Mouse (Mus musculus) heart, embryonic 12.5 days (tissue): ENCODE results near the gene Rps5. TPM values are rescaled to one million over a fixed set of nuclear protein-coding genes. Genes with fewer than 3 reads are reported as not detected.
"Not testable (repeated sequence)": the region's sequence is repeated elsewhere in the genome, so short reads cannot be mapped to it uniquely, and the experiment has no call there.

Source experiments
- ATAC-seq: fragments of 200-750 bp; cut with Nextera tagmentation; 2 replicates; pipeline ENCODE4 v1.8.0; 2017; ENCODE audit warnings: moderate TSS enrichment, moderate library complexity; ENCODE audit not compliant: insufficient number of reproducible peaks, low FRiP score
- H3K27ac ChIP-seq: fragments of 300-500 bp; sonication (generic); 2 replicates; pipeline ENCODE4 v1.5.1; 2016; ENCODE audit warnings: mild to moderate bottlenecking, moderate library complexity; ENCODE audit not compliant: poor library complexity, severe bottlenecking
- H3K27me3 ChIP-seq: fragments of 300-500 bp; sonication (generic); replicated peaks from 2 replicates; pipeline ENCODE4 v1.6.1; 2016; ENCODE audit warnings: mild to moderate bottlenecking, moderate library complexity
- H3K36me3 ChIP-seq: fragments of 300-500 bp; sonication (generic); 2 replicates; pipeline ENCODE4 v1.6.1; 2016; ENCODE audit warnings: mild to moderate bottlenecking, moderate library complexity
- H3K4me1 ChIP-seq: fragments of 300-500 bp; sonication (generic); replicated peaks from 2 replicates; pipeline ENCODE4 v1.6.1; 2016; ENCODE audit warnings: mild to moderate bottlenecking
- H3K4me2 ChIP-seq: fragments of 300-500 bp; sonication (generic); 2 replicates; pipeline ENCODE4 v1.6.1; 2016; ENCODE audit warnings: mild to moderate bottlenecking, moderate library complexity
- H3K4me3 ChIP-seq: fragments of 300-500 bp; sonication (generic); 2 replicates; pipeline ENCODE4 v1.5.1; 2016; ENCODE audit warnings: mild to moderate bottlenecking
- H3K9ac ChIP-seq: fragments of 300-500 bp; sonication (generic); 2 replicates; pipeline ENCODE4 v1.6.1; 2016; ENCODE audit warnings: mild to moderate bottlenecking, moderate library complexity
- H3K9me3 ChIP-seq: fragments of 300-500 bp; sonication (generic); replicated peaks from 2 replicates; pipeline ENCODE4 v1.6.1; 2016; ENCODE audit warnings: mild to moderate bottlenecking, moderate library complexity
- WGBS: fragments of 180-500 bp; shearing (Covaris S2); methylation state at CpG from one replicate; pipeline ENCODE4 v1.1.7; 2016; 5-methylcytosine and 5-hydroxymethylcytosine counted together
- polyA plus RNA-seq: library from polyadenylated mRNA; unstranded; fragments of >200 nt; fragmentation: Nextera tagmentation; extraction: Ambion mirVana; gene quantifications from 2 replicates; pipeline ENCODE4 v1.2.1, GENCODE M21; 2016

Rps5 gene
- 456 and 474 TPM in 2 replicates for polyA plus RNA-seq

DNA sequence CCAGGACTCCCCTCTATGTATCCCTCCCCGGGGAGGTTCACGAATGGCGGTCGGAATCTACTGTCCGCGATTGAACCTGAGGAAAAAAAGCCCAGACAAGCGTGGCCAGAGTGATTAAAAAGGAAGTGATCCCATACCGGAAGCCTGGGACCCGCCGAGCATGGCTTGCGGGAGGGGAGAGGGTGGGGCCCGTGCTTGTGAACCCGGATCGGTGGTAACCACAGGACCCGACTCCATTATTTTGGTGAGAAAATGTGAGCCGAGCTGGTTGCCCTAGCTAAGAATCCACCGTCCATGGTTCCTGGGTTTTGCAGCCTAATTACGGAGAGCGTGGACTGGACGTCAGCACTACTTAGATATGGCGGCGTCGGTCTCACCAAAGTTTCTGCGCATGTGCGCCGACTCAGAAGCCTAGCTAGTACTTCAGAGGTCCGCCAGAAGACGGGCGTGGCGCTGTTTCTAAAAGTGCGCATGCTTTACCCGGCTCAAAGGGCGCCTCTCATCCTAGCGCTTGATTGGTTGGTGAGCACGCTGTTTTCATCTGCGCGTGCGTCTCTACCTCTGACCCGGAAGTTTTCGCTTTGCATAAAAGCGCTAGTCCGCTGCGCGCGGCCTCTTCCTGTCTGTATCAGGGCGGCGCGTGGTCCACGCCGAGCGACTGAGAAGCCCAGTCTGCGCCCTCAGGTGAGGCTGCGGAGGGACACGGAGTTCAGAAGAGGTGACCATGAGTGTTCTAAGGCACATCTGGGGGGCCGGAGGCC is at the start of gene Rps5:
Rps5 (plus strand) TSS at position 586 of the 761 bp plus-strand sequence.
- H3K27me3 ChIP-seq, result 0 out of 2 replicates have a peak, but pooled peaks cover 2% of the 10 kb centered on the region
- H3K4me3 ChIP-seq, result peak within 1 kb of the TSS; percentile 79
- WGBS, result under 1% methylated on average over 55 of the region's 55 CpGs

DNA sequence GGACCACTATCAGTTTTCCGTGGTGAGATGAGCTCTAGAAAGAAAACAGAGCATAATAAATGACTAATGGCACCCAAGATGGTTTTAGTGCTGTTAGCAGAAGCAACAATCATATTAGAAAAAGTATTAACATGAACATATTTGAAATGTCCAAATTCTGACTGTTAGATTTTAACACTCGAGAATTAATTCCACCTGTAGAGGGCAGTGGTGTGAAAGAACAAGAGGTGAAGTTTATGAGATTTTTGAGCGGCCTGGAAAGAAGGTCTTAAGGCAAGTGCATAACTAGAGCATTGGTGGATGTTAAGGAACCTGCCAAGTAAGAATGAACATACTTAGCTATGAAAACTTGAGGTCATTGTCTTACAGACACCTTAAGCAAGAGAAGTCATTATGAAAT is 47.8 kb upstream of the Rps5 start:
- no peaks in the 10 kb centered on the region for H3K27me3 ChIP-seq
- H3K4me1 ChIP-seq, result no peaks in the 10 kb centered on the region
- ATAC-seq, result no peak
- 23% methylated on average over 3 of the region's 3 CpGs for WGBS
- no peaks in the 10 kb centered on the region for H3K36me3 ChIP-seq
- H3K9me3 ChIP-seq, result peaks cover 4% of the 10 kb centered on the region; the same call in 1 of the 2 replicates
- no peak overlapping the region for H3K27ac ChIP-seq
- no peak overlapping the region for H3K9ac ChIP-seq
- H3K4me2 ChIP-seq, result no peak overlapping the region
- no peak overlapping the region for H3K4me3 ChIP-seq

More for the DNA sequence above, at the start of gene Rps5:
- H3K4me2 ChIP-seq, result peak within 1 kb of the TSS; percentile 96
- peak within 1 kb of the TSS; percentile 87 for H3K9ac ChIP-seq
- H3K36me3 ChIP-seq, result peaks cover 38% of the 10 kb centered on the region
- peak; percentile 99 for ATAC-seq
- no peaks in the 10 kb centered on the region for H3K9me3 ChIP-seq
- peak within 1 kb of the TSS; percentile 96 for H3K27ac ChIP-seq
- peaks cover 14% of the 10 kb centered on the region for H3K4me1 ChIP-seq

DNA sequence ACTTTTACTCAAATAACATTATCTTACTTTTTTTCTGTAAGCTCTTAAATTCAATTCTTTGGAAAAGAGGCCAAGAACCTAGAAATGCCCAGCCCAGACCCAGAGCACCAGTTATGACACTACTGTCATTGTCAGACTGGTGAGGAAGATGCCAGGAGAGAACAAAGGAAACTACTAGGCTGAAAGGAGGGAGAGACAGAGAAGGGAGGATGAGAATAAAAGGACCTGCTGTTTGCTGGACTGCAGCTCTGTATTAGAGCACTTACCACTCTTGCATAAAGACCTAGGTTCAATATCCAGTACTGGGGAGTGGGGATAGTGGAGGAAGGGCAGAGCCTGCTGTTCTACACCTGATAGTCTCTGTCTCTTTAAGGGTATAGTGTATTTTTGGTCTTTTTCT is 42.1 kb upstream of the Rps5 start:
- no peak for ATAC-seq
- Histone ChIP-seq H3K27me3 (no peaks in the 10 kb centered on the region), H3K9me3 (no peaks in the 10 kb centered on the region)

DNA sequence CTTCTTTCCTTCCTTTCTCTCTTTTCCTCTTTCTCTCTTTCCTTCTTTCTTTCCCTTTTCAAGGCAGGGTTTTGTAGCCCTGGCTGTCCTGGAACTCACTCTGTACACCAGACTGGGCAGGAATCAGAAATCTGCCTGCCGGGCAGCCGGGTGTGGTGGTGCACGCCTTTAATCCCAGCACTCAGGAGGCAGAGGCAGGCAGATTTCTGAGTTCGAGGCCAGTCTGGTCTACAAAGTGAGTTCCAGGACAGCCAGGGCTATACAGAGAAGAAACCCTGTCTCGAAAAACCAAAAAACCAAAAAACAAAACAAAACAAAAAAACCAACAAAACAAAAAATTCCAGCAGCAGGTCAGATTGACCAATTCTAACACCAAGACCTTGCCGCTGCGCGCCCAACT is 41.6 kb upstream of the Rps5 start:
- H3K9ac ChIP-seq, result not testable (repeated sequence)

More for the DNA sequence above, 42.1 kb upstream of the Rps5 start:
- Histone ChIP-seq H3K4me3 (no peak overlapping the region), H3K27ac (no peak overlapping the region), H3K9ac (no peak overlapping the region), H3K4me2 (no peak overlapping the region), H3K4me1 (peaks cover 7% of the 10 kb centered on the region), H3K36me3 (peaks cover 10% of the 10 kb centered on the region)

DNA sequence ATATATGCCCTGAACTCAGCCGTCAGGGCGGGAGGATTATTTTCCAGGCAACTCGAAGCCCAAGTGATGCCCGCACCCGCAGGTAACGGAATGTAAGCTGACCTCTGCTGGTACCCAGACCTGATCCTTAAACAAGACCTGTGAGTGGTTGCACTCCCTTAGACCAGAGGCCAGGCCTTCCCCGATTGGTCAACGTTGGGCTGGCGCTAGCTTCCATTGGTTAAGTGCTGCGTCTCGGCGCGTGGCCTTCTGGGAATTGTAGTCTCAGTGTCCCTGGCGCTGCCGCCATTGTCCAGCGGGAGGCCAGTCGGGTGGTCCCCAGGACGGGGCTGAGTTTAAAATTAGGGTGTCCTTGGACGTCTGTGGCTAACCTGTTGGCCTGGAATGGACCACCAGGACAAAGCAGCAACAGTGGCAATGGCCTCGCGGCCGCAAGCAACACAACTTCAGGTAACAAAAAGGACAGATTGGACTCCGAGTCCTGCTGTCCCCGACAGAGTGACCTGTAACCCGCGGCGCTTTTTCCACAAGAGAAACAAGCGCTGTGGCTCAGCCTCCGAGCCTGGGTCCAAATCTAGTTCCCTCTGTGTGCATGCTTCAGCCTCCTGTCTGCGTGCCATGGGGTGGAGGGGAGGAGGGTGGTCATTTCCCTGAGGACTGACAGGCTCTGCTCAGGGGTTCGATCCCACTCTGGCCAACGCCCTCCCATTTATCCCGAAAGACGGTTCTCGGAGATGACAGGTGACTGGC is 41.0 kb upstream of the Rps5 start, which contains the start of gene Zfp128:
Zfp128 (plus strand) TSS at position 267 of the 750 bp plus-strand sequence.
- Histone ChIP-seq H3K9me3 (no peaks in the 10 kb centered on the region), H3K36me3 (peaks cover 21% of the 10 kb centered on the region), H3K4me1 (peaks cover 7% of the 10 kb centered on the region), H3K27ac (no peak within 1 kb of the TSS), H3K27me3 (no peaks in the 10 kb centered on the region), H3K4me3 (peak within 1 kb of the TSS; percentile 74), H3K4me2 (peak within 1 kb of the TSS; percentile 86), H3K9ac (peak within 1 kb of the TSS; percentile 84)
- ATAC-seq, result peak; percentile 100
- under 1% methylated on average over 35 of the region's 35 CpGs for WGBS

More for the DNA sequence above, 41.6 kb upstream of the Rps5 start:
- peaks cover 15% of the 10 kb centered on the region for H3K36me3 ChIP-seq
- not testable (repeated sequence) for H3K27me3 ChIP-seq, H3K9me3 ChIP-seq, ATAC-seq, H3K27ac ChIP-seq, H3K4me1 ChIP-seq
- H3K4me2 ChIP-seq, result peak overlapping the region; percentile 86
- 37% methylated on average over 8 of the region's 8 CpGs for WGBS
- peak overlapping the region; percentile 74 for H3K4me3 ChIP-seq

DNA sequence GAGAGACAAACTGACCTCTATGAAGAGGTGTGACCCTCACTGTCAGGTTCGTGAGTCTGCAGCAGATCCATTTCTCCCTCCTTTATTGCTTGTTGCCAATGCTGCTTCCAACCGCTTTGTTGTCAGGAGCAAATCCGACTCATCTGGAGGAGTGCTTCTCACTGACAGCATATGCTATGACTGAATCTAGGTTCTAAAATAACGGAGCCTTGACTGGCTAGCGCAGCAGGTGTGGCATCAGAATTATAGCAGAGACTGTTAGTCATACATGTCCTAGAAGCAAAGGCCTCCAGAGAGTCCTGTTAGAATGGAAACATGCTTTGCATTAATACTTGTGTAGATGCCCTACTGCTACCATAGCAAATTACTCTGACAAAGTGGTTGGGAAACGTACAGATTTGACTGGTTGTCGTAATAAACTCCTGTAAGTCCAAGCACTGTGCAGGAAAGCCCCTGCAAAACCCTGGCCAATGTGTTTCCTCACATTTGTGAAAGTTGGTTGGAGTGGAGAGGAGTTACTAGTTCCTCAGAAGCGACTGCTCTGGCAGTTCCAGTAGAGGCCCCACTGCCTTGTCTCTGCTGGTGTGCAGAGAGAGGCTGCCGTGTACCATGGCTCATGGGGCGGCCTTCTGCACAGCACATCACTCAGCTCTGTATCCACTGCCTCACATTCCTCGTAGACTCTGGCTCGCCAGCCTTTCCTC is 35.4 kb upstream of the Rps5 start:
- peaks cover 74% of the 10 kb centered on the region for H3K36me3 ChIP-seq
- H3K4me2 ChIP-seq, result no peak overlapping the region
- no peak overlapping the region for H3K9ac ChIP-seq
- no peaks in the 10 kb centered on the region for H3K27me3 ChIP-seq
- H3K9me3 ChIP-seq, result no peaks in the 10 kb centered on the region
- no peak for ATAC-seq
- WGBS, result 89% methylated on average over 12 of the region's 12 CpGs
- no peak overlapping the region for H3K27ac ChIP-seq
- H3K4me3 ChIP-seq, result no peak overlapping the region
- peaks cover 4% of the 10 kb centered on the region for H3K4me1 ChIP-seq

GRCm38 (mm10) chr7:12887585-12887984 is 34.5 kb upstream of the Rps5 start:
- WGBS, result 89% methylated on average over 5 of the region's 5 CpGs

DNA sequence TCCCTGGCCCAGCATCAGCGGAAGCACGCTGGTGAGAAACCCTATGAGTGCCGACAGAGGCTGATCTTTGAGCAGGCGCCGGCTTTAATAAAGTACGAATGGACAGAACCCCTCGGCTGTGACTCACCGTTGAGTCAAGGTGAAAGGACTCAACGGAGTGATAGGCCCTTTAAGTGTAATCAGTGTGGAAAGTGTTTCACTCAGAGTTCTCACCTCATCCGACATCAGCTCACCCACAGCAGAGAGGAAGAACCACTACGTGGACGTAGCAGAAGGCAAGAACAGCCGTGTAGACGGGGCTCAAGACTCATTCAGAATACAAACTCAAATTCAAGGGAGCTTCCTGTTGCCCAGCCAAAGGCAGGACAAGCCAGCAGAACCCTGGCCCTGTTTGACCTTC is 31.2 kb upstream of the Rps5 start:
- no peak for ATAC-seq
- 86% methylated on average over 14 of the region's 14 CpGs for WGBS
- Histone ChIP-seq H3K9me3 (no peaks in the 10 kb centered on the region), H3K27me3 (no peaks in the 10 kb centered on the region), H3K36me3 (peaks cover 58% of the 10 kb centered on the region), H3K9ac (no peak overlapping the region), H3K4me1 (no peaks in the 10 kb centered on the region), H3K27ac (no peak overlapping the region), H3K4me3 (no peak overlapping the region), H3K4me2 (no peak overlapping the region)

More at GRCm38 (mm10) chr7:12887585-12887984, 34.5 kb upstream of the Rps5 start:
- Histone ChIP-seq H3K9ac (no peak overlapping the region), H3K27ac (no peak overlapping the region), H3K4me3 (no peak overlapping the region), H3K36me3 (peaks cover 77% of the 10 kb centered on the region), H3K4me2 (no peak overlapping the region), H3K27me3 (no peaks in the 10 kb centered on the region), H3K9me3 (no peaks in the 10 kb centered on the region), H3K4me1 (no peaks in the 10 kb centered on the region)
- no peak for ATAC-seq

- WGBS, result 86% methylated on average over 1 of the region's 1 CpGs
Observed at GRCm38 (mm10) chr7:12891334-12891733, 30.8 kb upstream of the Rps5 start.

DNA sequence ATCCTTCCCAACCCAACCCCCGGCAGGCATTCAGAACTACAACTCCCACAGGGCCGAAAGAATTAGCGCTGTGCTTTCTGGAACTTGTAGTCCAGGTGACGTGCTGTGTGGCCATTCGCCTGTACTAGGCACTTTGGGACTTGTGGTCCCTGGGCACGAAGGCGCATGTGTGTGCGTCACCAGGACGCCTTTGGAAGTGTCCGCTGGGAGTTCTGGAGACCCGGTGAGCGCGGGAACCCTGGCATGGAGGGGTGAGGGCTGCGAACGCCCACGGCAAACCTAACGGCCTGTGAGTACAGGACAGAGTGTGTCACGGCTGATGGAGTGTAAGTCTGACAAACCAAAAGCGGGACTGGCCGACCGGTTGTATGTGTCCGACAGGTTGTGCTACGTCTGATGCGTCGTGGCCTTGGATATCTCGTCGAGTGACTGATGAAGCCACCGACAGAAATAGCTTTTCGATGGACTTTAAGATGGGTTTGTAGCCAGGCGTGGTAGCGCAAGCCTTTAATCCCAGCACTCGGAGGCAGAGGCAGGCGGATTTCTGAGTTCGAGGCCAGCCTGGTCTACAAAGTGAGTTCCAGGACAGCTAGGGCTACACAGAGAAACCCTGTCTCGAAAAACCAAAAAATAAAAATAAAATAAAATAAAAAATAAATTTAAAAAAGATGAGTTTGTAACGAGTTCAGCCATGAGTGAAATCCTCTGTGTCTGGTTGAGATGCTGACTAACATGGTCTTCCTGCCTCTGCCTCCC is 24.3 kb upstream of the Rps5 start, which contains the start of gene Zscan22:
Zscan22 (plus strand) TSS at position 161 of the 756 bp plus-strand sequence.
- H3K4me3 ChIP-seq, result peak within 1 kb of the TSS; percentile 62
- no peak within 1 kb of the TSS for H3K27ac ChIP-seq
- H3K9me3 ChIP-seq, result no peaks in the 10 kb centered on the region
- peak within 1 kb of the TSS; percentile 77 for H3K9ac ChIP-seq
- 0 out of 2 replicates have a peak, but pooled peaks cover 9% of the 10 kb centered on the region for H3K36me3 ChIP-seq
- whole genome bisulfite sequencing, result 6% methylated on average over 36 of the region's 36 CpGs
- no peaks in the 10 kb centered on the region for H3K27me3 ChIP-seq
- ATAC-seq, result peak; percentile 96
- peaks cover 7% of the 10 kb centered on the region for H3K4me1 ChIP-seq
- H3K4me2 ChIP-seq, result peak within 1 kb of the TSS; percentile 64

More at GRCm38 (mm10) chr7:12891334-12891733, 30.8 kb upstream of the Rps5 start:
- no peak overlapping the region for H3K9ac ChIP-seq
- no peak overlapping the region for H3K4me2 ChIP-seq
- H3K4me1 ChIP-seq, result no peaks in the 10 kb centered on the region
- no peaks in the 10 kb centered on the region for H3K9me3 ChIP-seq
- no peak for ATAC-seq
- no peaks in the 10 kb centered on the region for H3K27me3 ChIP-seq
- no peak overlapping the region for H3K27ac ChIP-seq
- peaks cover 54% of the 10 kb centered on the region for H3K36me3 ChIP-seq
- H3K4me3 ChIP-seq, result no peak overlapping the region
